Mouse (Mus musculus): ENCODE data around the gene Tmem150a. TPM values are rescaled to one million over a fixed set of nuclear protein-coding genes. Genes with fewer than 3 reads are reported as not detected.

The Tmem150a gene
- total RNA-seq, 2 experiments from 2014 or later = 0.33 to 1.2 TPM

DNA sequence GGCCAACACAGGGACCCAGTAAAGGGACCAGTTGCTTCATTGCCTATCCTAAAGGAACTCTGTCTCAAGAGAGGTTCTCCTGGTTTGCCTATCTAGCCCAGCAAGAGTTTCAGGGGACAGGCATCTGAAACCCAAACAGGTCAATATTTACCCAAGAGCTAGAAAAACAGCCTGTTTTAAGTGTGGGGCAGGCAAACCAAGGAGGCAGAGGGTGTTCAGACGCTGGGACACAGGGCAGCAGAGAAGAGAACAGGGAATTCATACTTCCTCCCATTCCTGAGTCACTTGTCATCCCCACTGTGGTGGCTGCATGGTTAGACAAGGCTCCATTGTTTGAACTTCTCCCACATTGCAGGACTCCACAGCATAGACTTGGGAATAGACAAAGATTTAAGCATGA, 16.3 kb downstream of the Tmem150a start:
- ATAC-seq (replicated peaks; ENCODE audit: poor library complexity) = no peak

DNA sequence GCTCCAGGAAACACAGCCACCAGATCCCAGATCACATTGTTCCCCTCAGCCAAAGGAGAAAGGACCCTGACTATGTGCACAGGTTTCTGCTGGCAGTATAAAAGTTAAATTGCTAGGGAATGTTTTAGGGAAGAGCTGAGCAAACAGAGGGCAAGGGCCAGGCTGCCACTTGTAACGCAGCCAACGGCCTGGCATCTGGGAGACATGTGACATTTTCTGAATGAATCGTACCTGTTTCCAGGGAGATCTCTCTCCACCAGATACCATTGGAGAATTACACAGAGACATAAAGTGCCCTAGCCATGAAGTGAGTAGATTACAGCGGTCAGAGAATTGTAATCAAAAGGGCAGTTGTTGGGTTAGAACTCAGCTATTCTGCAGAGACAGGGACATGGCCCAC, 17.9 kb downstream of the Tmem150a start:
- no peak for ATAC-seq (replicated peaks; ENCODE audit: poor library complexity)

DNA sequence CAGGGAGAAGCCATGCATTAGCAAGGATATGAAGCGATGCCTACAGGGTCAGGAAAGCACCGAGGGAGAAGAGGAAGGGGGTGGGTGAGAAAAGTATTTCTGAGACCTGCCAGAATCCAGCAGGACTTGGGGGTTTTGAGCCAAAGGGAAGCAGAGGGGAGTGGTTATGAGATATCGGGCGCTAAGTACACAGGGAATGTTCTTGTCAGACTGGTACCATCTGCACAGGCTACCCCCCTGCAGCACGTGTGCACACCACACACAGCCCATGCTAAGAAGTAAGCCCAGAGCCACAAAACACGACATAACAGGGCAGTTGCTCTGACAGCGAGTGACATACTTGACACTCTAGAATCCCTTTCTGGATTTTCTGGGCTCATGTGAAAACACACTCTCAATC, 19.0 kb downstream of the Tmem150a start:
- no peak for ATAC-seq (replicated peaks; ENCODE audit: poor library complexity)

DNA sequence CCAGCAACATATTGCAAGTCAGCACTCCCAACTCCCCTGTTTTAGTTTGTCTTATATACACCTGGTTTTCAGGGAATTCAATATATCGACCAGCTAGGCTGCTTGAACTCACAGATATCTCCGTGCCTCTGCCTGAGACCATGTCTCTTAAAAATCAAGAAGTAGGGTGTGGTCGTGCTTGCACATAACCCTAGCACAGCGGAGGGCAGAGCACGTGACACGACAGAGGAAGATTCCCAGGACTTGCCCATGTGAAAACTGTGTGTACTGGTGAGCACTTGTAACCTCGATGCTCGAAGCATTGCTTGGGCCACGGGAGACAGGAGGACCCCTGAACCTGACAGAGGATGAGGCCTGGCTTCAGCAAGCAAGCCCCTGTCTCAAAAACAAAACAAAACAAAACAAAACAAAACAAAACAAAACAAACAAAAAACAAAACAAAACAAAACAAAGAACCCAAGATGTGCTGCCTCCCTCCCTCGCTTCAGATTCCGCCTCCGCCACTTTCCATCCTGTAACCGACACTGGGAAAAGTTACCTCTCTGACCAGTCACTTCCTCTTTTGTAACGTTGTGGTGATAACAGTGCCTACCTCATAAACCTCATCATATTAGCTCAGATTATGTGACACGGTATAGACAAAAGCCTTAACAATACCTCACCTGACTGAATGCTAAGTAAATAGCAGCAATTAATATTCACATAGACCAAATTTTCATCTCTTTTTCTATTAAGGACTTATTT, 19.7 kb downstream of the Tmem150a start:
- ATAC-seq (replicated peaks; ENCODE audit: poor library complexity) = peak; percentile 67

DNA sequence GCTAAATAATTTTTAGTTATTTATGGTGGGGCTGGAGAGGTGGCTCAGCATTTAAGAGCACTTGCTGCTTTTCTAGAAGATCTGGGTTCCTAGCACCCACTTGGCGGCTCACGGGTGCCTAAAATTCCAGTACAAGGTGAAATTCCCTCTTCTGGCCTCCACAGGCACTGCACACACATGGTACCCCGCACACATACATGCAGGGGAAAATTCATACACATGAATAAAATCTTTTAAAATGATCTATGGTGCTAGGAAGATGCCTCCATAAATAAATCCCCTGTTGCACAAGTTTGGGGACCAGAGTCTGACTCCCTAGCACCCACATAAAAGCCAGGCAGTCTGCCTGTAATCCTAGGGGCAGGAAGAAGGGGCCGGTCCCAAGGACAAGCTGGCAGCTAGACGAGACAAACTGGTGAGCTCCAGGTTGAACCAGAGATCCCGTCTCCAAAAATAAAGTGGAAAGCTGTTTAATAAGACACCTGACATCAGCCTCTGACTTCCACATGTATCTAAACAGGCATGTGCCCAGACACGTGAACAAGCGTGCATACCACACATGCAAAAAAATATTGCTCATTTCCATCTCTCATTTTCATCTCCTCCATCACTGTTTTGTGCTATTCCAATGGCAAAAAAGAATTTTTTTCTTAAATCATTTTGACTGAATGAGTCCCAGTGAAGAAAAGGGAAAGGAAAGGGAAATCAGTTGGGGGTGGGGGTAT, 23.4 kb downstream of the Tmem150a start:
- no peak for ATAC-seq (replicated peaks; ENCODE audit: poor library complexity)

DNA sequence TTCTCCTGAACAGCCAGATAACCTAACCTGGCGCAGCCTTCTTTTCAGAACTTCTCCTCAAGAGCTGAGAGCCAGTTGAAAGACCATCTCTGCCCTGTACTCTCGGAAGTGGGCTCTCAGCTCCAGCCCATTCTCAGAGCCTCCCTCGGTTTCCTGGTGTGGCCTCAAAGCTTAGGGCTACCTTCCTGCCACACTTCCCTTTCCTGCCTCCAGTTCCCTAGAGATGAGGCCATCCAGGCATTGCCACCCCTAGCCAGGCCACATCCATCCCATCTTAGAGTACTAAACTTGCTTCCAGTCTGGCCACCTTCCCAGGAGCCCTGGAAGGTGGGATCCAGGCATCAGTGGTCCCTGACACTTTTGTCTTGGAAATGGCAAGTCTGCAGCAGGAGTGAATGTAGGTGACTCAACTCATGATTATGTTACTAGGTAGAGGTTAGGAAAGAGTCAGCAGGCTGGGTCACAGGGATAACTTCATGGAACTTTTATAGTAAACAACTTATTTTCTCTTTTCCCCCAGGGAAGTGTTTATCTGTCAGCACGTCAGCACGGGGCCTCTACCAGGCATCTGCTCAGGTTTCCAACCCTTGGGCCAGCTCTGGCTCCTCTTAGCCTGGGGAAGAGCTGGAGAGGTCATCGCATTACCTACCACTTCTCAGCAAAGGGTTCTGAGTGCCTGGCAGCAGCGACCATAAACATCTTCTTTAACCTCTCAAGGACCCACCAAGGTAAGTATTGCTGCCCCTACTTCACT, 24.3 kb downstream of the Tmem150a start:
- peak; percentile 18; the same call in 1 of the 2 replicates for ATAC-seq (replicated peaks; ENCODE audit: poor library complexity)

DNA sequence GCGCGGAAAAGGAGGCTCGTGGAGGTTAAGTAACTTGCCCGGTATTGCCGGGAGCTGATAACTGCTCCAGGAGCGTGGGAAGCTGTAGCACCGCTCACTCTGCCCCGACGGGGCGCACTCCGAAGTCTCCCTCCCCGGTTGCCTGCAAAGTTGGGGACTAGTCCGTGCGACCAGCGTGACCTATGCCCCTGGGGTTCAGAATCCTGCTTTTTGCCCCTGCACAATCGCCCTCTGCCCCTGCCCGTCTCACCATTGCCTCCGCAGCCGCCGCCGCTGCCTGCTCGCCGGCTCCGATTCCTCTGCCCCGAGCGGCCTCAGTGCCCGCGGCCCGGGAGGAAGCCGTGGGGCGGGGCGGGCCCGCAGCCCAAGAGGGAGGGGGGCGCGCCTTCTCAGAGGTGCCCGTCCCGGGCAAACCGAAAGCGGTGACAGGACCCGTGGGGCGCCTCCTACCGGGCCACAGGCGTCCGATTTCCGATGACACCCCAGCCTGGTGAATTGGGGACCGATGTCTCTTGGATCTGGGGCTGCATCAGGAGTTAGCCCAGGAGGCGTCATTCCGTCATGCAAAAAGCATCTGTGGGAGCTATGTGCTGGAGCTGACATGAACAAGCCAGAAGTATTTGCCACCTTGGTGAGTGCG, 25.0 kb downstream of the Tmem150a start, which contains the start of gene Vamp5:
Gene Vamp5 (minus strand): TSS at position 338 of the 640 bp plus-strand sequence.
- peak; percentile 76 for ATAC-seq (replicated peaks; ENCODE audit: poor library complexity)

DNA sequence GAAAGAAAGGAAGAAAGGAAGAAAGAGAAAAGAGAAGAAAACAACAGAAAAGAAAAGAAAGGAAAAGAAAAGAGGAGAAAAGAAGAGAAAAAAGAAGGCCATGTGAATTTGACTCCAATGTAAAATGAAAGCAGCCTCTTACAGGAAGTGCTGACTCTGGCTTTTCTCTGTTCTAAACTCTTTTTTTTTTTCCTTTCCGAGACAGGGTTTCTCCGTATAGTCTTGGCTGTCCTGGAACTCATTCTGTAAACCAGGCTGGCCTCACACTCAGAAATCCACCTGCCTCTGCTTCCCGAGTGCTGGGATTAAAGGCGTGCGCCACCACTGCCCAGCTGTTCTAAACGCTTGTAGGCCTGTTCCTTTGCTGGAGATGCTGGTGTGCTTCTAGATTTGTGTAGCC, 27.2 kb downstream of the Tmem150a start:
- no peak for ATAC-seq (replicated peaks; ENCODE audit: poor library complexity)

DNA sequence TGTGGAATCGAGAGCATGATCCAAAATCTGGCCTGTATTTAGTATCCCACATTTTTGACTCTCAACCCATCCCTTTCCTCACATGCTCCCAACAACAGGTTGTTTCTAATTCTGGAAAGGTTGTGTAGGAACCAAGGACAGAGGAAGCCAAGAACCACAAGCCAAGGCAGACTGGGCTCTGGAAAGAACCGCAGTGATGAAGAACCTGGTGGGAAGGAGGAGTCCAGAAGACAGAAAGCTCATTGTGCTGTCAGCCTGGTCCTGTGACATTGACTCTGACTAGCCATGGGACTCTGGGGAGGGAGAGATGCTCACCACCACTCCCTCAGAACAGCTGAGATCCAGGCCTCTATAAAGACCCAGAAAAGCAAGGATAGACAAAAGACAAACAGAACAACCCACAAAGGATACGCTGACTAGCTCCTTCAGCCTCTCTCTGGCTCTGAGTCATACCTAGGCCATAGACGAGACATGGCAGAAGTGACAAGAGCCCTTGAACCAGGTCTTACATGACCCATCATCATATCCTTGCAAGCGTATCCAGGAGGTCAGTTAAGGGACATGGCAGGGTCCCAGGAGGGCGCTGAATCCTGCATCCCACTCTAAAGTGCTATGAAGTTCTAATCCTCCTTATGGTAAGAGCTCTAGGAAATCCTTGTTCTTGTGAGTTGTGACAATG, 28.0 kb downstream of the Tmem150a start:
- ATAC-seq (replicated peaks; ENCODE audit: poor library complexity) = no peak

DNA sequence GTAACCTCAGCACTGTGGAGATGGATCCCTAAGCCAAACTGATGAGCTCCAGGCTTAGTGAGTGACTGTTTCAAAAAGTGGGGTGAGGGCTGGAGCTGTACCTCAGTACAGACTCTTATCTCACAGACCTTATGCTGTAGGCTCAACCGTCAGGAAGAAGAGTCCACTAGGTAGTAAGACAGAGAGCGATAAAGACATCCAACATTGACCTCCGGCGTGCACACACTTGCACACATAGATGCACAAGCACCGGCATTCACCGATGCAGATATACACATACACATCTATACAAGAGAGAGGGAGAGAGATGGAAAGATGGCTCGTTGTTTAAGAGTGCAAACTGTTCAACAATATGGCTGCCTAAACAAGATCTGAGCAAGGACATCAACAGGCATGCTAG, 28.7 kb downstream of the Tmem150a start:
- peak; percentile 60 for ATAC-seq (replicated peaks; ENCODE audit: poor library complexity)

DNA sequence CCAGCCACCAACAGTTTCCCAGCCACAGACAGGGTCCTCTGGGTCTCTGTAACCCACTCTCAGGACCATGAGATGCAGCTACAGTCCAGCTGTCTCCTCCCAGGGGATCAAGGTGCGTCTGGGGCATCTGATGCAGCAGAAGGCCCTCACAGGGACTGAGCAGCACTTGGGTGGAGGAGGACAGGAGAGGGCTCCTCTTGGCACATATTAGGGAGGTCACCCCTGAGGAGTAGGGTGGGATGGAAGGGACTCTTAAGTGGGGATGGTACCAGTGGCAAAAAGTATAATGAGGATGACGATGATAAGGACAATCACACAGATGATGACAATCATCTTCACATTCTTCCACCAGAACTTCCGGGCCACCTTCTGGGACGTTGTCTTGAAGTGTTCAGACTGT, 30.0 kb downstream of the Tmem150a start:
- no peak for ATAC-seq (replicated peaks; ENCODE audit: poor library complexity)

DNA sequence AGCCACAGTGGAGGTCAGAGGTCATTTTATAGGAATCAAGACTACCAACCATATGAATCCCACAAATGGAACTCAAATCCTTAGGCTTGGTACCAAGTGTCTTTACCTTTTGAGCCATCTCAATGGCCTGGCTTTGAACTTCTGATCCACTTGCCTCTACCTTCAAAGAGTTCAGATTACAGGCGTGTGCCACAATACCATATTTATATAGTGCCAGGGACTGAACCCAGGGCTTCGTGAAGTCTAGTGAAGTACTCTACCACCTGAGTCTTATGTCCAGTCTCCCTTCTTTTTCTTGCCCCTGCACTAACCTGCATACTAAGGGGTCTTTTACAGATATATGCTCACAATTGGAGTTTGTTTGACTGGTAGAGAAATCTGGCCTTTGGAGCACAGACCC, 31.3 kb downstream of the Tmem150a start:
- no peak for ATAC-seq (replicated peaks; ENCODE audit: poor library complexity)

DNA sequence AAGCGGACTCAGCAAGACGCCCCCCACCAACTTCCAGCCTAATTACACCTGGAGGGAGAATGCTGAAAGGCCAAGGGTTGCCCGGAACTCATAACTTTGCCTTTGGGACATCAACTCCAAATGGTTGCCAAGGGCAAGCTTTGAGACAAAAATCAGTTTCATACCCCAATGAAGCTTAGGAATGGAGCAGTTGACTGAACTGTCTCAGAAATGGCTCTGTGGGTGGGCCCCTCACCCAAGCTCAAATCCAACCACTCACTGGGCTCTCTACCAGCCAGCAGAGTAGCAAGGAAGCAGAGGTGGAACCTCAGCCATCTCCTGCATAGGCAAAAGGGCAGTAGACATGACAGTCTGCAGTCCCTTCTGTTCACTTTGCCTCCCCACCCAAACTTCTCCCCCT, 32.6 kb downstream of the Tmem150a start:
- no peak for ATAC-seq (replicated peaks; ENCODE audit: poor library complexity)

DNA sequence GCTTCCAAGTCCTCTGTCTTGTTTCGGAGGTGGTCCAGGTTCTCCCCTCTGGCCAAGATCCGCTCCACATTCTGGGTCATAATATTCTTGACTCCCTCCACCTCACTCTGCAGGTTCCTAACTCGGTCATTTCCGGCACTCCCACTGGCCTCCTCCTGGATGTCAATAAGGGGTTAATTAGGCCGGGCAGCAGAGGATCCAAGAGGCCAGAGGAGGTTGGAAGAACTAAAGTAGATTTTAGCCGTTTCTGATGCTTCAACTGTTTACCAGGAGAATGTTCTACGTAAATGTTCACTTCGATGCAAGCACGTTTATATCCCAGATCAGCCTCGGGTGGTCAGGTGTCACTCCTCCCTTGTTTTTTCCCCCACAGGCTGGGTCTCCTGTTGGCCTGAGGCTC, 33.0 kb downstream of the Tmem150a start:
- ATAC-seq (replicated peaks; ENCODE audit: poor library complexity) = no peak

DNA sequence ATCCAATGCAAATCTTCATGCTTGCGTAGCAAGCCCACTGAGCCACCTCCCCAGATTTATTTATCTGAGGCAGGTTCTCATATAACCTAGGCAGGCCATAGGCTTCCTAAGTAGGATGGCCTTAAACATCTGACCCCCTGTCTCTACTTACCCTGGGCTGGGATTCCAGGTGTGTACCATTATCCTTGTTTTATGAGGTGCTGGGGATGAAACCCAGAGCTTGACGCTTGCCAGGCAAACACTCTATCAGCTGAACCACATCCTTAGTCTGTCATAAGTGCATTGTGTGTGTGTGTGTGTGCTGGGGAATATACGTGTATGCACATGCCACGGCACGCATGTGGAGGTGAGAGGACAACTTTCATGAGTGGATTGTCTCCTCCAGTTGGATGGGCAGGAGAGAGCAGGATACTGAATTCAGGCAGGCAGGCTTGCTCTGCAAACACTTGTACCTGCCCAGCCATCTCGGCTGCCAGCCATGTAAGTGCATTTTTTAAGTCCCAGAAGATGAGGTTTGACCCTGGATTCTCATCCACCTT, 33.6 kb downstream of the Tmem150a start:
- ATAC-seq (replicated peaks; ENCODE audit: poor library complexity) = no peak

DNA sequence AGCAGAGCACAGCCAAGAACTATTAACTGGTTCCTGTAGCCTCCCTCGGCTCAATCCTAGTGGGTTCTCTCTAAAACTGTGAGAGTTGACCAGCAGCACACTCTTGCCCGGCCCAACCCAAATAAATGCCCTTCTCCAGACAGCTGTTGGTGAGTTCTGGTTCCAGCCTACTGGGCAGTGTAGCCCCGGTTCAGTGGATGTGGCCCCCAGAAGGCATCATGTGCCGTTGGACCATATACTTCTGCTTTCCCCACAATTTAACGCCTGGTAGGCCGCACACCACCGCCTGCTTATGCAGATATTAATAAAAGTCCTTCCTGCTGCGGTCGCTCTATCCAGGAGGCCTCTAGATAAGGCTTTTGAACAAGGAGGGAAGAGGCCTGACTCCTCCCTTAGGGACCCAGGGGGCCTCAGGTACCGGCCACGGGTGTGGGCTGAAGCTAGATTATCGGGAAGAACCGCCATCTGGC, 34.3 kb downstream of the Tmem150a start:
- peak; percentile 76 for ATAC-seq (replicated peaks; ENCODE audit: poor library complexity)

DNA sequence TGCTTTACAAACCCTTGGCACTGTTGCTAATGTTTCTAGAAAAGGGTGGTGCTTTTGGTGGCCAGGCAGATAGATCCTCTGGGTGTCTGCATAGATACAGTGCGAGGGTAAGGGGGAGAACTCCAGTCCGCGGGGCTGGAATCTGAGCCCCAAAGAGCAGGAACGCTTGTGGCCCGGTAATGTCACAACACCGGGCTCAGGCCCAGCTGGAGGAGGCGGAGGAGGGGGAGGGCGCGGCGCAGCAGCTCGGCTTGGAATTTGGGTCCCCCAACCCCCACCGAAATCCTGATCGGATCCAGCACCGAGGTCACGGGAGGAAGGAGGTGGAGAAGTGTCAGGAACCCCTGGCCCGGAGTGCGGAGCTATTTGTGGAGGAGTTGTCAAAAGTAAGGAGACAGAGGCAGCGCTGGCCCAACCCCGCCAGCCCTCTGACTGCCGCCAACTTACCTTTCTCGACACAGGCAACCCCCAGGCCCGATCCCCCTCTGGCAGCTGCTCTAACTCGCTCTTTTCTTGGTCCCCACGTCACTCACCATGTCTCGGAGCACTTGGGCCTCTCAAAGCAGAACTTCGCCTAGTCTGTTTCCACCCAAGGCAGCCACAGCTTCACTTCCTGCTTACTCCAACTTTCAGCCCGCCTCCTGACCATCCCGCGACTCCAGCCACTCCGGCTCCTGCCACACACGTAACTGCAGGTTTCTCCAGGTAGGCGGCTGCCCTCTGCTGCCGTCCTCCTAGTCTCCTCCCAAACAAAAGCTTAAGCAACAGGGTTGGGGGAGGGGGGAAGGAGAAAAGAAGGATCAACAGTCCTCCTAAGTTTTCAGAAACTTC, 34.9 kb downstream of the Tmem150a start, which contains the start of gene Vamp8:
Gene Vamp8 (minus strand): TSS at position 763 of the 831 bp plus-strand sequence.
- ATAC-seq (replicated peaks; ENCODE audit: poor library complexity) = peak; percentile 45

DNA sequence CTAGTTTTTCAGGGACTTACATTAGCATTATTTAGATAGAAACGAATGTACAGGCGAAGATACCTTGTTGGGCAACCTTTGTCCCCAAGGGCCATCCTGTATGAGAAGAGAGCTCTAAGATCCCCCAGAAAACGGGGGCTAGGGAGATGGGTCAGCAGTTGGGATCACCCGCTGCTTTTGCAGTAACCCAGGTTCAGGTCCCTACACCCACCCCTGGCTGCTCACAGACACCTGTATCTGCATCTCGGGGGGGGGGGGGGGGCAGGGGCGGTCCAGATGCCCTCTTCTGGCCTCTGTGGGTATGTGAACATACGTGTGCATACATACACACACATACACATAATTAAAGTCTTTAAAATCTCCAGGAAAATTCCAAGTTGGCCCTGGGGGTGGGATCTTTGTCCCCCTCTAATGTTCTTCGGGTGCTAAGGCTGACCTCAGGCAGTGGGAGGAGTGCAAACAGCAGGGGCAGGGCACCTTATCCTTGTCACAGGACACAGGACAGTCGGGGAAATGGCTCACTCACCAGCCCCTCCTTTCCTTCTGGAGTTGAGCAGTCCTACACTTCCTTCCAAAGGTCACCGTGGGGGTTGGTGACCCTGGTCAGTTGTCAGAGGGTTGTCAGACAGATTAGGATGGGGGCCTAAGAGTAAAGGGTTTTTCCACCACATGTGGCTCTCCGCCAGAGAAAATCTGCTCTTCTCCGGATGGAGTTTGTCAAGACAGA, 35.7 kb downstream of the Tmem150a start:
- peak; percentile 21 for ATAC-seq (replicated peaks; ENCODE audit: poor library complexity)

DNA sequence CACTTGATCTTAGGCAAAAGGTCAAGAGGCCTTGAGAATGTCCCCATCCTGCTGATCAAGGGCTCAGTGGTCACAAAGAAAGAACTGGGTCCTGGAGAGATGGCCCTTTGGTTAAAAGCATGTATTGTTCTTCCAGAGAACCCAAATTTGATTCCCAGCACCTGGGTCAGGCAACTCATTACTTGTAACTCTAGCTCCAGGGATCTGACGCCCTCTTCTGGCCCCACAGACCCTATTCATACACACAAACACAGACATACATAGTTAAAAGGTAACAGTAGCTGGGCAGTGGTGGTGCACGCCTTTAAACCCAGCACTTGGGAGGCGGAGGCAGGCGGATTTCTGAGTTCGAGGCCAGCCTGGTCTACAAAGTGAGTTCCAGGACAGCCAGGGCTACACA, 37.1 kb downstream of the Tmem150a start:
- no peak for ATAC-seq (replicated peaks; ENCODE audit: poor library complexity)

Data from megakaryocyte progenitor cell, adult 5-6 weeks (primary cell).